Mouse (Mus musculus) heart, embryonic 11.5 days (tissue): ENCODE data around the gene Hspb6. TPM values are rescaled to one million over a fixed set of nuclear protein-coding genes. Genes with fewer than 3 reads are reported as not detected.

Experiments
- microRNA-seq: library from miRNA; unstranded; fragments of <30 nt; microRNA quantifications from one replicate; pipeline ENCODE4, GENCODE M21; 2016; ENCODE audit warnings: borderline number of aligned reads
- polyA plus RNA-seq: library from polyadenylated mRNA; unstranded; fragments of >200 nt; fragmentation: Nextera tagmentation; extraction: Ambion mirVana; gene quantifications from 2 replicates; pipeline ENCODE4 v1.2.1, GENCODE M21; 2014

The Hspb6 gene
- polyA plus RNA-seq, 1 experiment from 2014 or later, result 12.5 TPM

Small RNAs within 50 kb of the gene (microRNA-seq; reads per million reads assigned to microRNA genes)
- gene Gm38670 (1.3 reads per million, percentile 17 among the genes with 10 or more reads in this experiment), gene Mir3569 (0.47 reads per million)

Other genes with a start within 250 kb of the Hspb6 start
- gene Alkbh6, start 243.5 kb upstream of the Hspb6 start, polyA plus RNA-seq, result 65.5 and 66.1 TPM in 2 replicates
- gene Syne4, start 237.4 kb upstream of the Hspb6 start, polyA plus RNA-seq, result 18.1 and 20.0 TPM in 2 replicates
- gene E130208F15Rik, start 230.4 kb upstream of the Hspb6 start, polyA plus RNA-seq, result not detected in 2 replicates
- gene Sdhaf1, start 228.3 kb upstream of the Hspb6 start, polyA plus RNA-seq, result 14.6 and 16.6 TPM in 2 replicates
- 1.4 and 1.5 TPM in 2 replicates for gene Lrfn3, start 189.4 kb upstream of the Hspb6 start, polyA plus RNA-seq
- 8.9 and 9.2 TPM in 2 replicates for gene Tyrobp, start 138.4 kb upstream of the Hspb6 start, polyA plus RNA-seq
- gene Hcst, start 132.3 kb upstream of the Hspb6 start, polyA plus RNA-seq, result 0.53 and 0.99 TPM in 2 replicates
- 1.0 and 1.4 TPM in 2 replicates for gene Nfkbid, start 130.4 kb upstream of the Hspb6 start, polyA plus RNA-seq
- 34.9 and 37.8 TPM in 2 replicates for gene Aplp1, start 106.6 kb upstream of the Hspb6 start, polyA plus RNA-seq
- 1.5 and 3.7 TPM in 2 replicates for gene Kirrel2, start 94.5 kb upstream of the Hspb6 start, polyA plus RNA-seq
- 0.10 and 0.37 TPM in 2 replicates for gene Nphs1, start 93.9 kb upstream of the Hspb6 start, polyA plus RNA-seq
- gene Prodh2, start 58.6 kb upstream of the Hspb6 start, polyA plus RNA-seq, result 0.37 TPM in 1 of 2 replicates, not detected in the other
- gene Arhgap33, start 17.1 kb upstream of the Hspb6 start, polyA plus RNA-seq, result 6.0 and 7.2 TPM in 2 replicates
- gene Proser3, start 121 bp downstream of the Hspb6 start, polyA plus RNA-seq, result 10.3 and 12.7 TPM in 2 replicates
- gene Lin37, start 7.7 kb downstream of the Hspb6 start, polyA plus RNA-seq, result 33.6 and 34.8 TPM in 2 replicates
- 87.6 and 91.2 TPM in 2 replicates for gene U2af1l4, start 11.1 kb downstream of the Hspb6 start, polyA plus RNA-seq
- gene Gm49396, start 11.2 kb downstream of the Hspb6 start, polyA plus RNA-seq, result 5.4 and 5.5 TPM in 2 replicates
- gene Psenen, start 11.4 kb downstream of the Hspb6 start, polyA plus RNA-seq, result 102 and 107 TPM in 2 replicates
- gene Igflr1, start 13.2 kb downstream of the Hspb6 start, polyA plus RNA-seq, result 2.3 and 3.2 TPM in 2 replicates
- gene Kmt2b, start 36.5 kb downstream of the Hspb6 start, polyA plus RNA-seq, result 7.1 and 8.1 TPM in 2 replicates
- gene Zbtb32, start 46.7 kb downstream of the Hspb6 start, polyA plus RNA-seq, result 0.14 TPM in 1 of 2 replicates, not detected in the other
- gene Upk1a, start 60.7 kb downstream of the Hspb6 start, polyA plus RNA-seq, result 0.31 and 0.47 TPM in 2 replicates
- 1,669 and 1,746 TPM in 2 replicates for gene Cox6b1, start 74.0 kb downstream of the Hspb6 start, polyA plus RNA-seq
- 2.6 and 3.6 TPM in 2 replicates for gene Etv2, start 83.7 kb downstream of the Hspb6 start, polyA plus RNA-seq
- gene Rbm42, start 98.1 kb downstream of the Hspb6 start, polyA plus RNA-seq, result 76.7 and 82.8 TPM in 2 replicates
- gene Haus5, start 112.8 kb downstream of the Hspb6 start, polyA plus RNA-seq, result 35.0 and 37.6 TPM in 2 replicates
- not detected in 2 replicates for gene Pmis2, start 119.4 kb downstream of the Hspb6 start, polyA plus RNA-seq
- gene 2200002J24Rik, start 146.7 kb downstream of the Hspb6 start, polyA plus RNA-seq, result 0.70 and 1.6 TPM in 2 replicates
- gene Atp4a, start 160.0 kb downstream of the Hspb6 start, polyA plus RNA-seq, result 0.17 and 1.4 TPM in 2 replicates
- 172 and 173 TPM in 2 replicates for gene Tmem147, start 177.4 kb downstream of the Hspb6 start, polyA plus RNA-seq
- 0.25 and 0.36 TPM in 2 replicates for gene Gapdhs, start 191.5 kb downstream of the Hspb6 start, polyA plus RNA-seq
- 0.49 and 0.56 TPM in 2 replicates for gene Sbsn, start 199.3 kb downstream of the Hspb6 start, polyA plus RNA-seq
- 1.1 and 1.2 TPM in 2 replicates for gene Dmkn, start 211.6 kb downstream of the Hspb6 start, polyA plus RNA-seq
- gene Krtdap, start 235.7 kb downstream of the Hspb6 start, polyA plus RNA-seq, result not detected in 2 replicates